Mouse (Mus musculus): Measurements from ENCODE around the gene Ncapd2. TPM values are rescaled to one million over a fixed set of nuclear protein-coding genes. Genes with fewer than 3 reads are reported as not detected.

Ncapd2 gene
- total and polyA plus RNA-seq, 3 experiments = 79.6 to 301 (median 147) TPM

DNA sequence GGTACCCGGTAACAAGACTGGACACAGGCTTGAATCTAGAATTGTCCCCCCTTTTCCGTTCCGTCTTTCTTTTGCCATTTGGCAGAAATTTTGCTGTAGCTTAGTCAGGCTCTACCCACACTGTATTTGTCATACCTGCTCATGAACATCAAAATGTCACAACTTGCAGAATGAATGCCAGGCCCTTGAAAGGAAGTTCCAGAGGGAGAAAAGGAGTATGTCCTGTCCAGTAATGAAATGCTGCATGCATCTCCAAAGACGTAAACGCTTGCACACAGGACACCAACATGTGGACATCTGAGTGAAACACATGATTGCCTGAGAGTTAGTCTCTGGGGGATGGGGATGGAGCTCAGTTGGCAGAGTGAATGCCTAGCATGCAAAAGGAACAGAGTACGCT lies 22.2 kb upstream of the Ncapd2 start:
- peaks cover 0 to 7% of the 10 kb centered on the region in 2 experiments for H3K36me3 ChIP-seq (replicated peaks in 1 of 2; ENCODE audit: control insufficient read depth in 1 of 2, insufficient read depth in 1 of 2, low read length in 1 of 2)
- peaks cover 7% of the 10 kb centered on the region for H3K9me3 ChIP-seq (replicated peaks; ENCODE audit: low read length)
- DNase-seq (ENCODE audit: extremely low read depth) = no peak
- no peak overlapping the region for H3K27ac ChIP-seq (ENCODE audit: insufficient read depth, low read depth)
- H3K4me1 ChIP-seq (ENCODE audit: control insufficient read depth in 1 of 2, insufficient read depth in 2 of 2) = peaks cover 0 to 9% of the 10 kb centered on the region in 2 experiments; a peak in 2 of 4 replicates
- H3K79me2 ChIP-seq (replicated peaks; ENCODE audit: control insufficient read depth, extremely low read depth, insufficient read depth, poor library complexity, severe bottlenecking) = no peaks in the 10 kb centered on the region
- H3K4me2 ChIP-seq (ENCODE audit: insufficient read depth, low read depth, poor library complexity, severe bottlenecking) = no peak overlapping the region
- TF ChIP-seq UBTF (IDR thresholded peaks at IDR 0.05; ENCODE audit: low read depth, low read length) (no peak), ZNF384 (IDR thresholded peaks at IDR 0.05; ENCODE audit: low read depth, low read length) (no peak), MXI1 (IDR thresholded peaks at IDR 0.05; ENCODE audit: low read depth, low read length) (no peak), E2F4 (IDR thresholded peaks at IDR 0.05; ENCODE audit: insufficient replicate concordance, low read depth, low read length) (no peak), POLR2A (IDR thresholded peaks at IDR 0.05; ENCODE audit: low read depth, low read length) (no peak), MYC (IDR thresholded peaks at IDR 0.05; ENCODE audit: low read depth, low read length) (no peak)
- dilution Hi-C loops (cut with MboI; ENCODE audit: extremely low pct_ligation_motif_present, extremely low pct_unique_long_range_greater_than_20kb, low sequenced_read_pairs) = no loop called here
- H3K4me3 ChIP-seq (replicated peaks in 1 of 3; ENCODE audit: low read depth in 2 of 3, low read length in 2 of 3, poor library complexity in 1 of 3) = no peak overlapping the region
- in situ Hi-C loops (cut with MboI; ENCODE audit: low pct_ligation_motif_present, low pct_unique_long_range_greater_than_20kb, low sequenced_read_pairs) = no loop called here
- no peak overlapping the region for H3K9ac ChIP-seq (ENCODE audit: insufficient read depth, low read depth)
- H3K27me3 ChIP-seq (replicated peaks) = peaks cover 37% of the 10 kb centered on the region

GRCm38 (mm10) chr6:125213129-125213528 lies 21.6 kb upstream of the Ncapd2 start:
- dilution Hi-C loops (cut with MboI; ENCODE audit: extremely low pct_ligation_motif_present, extremely low pct_unique_long_range_greater_than_20kb, low sequenced_read_pairs) (no loop called here), in situ Hi-C loops (cut with MboI; ENCODE audit: low pct_ligation_motif_present, low pct_unique_long_range_greater_than_20kb, low sequenced_read_pairs) (no loop called here)
- H3K79me2 ChIP-seq (replicated peaks; ENCODE audit: control insufficient read depth, extremely low read depth, insufficient read depth, poor library complexity, severe bottlenecking) = no peaks in the 10 kb centered on the region
- peaks cover 0 to 8% of the 10 kb centered on the region in 2 experiments; a peak in 2 of 4 replicates for H3K4me1 ChIP-seq (ENCODE audit: control insufficient read depth in 1 of 2, insufficient read depth in 2 of 2)
- H3K36me3 ChIP-seq (replicated peaks in 1 of 2; ENCODE audit: control insufficient read depth in 1 of 2, insufficient read depth in 1 of 2, low read length in 1 of 2) = peaks cover 0 to 5% of the 10 kb centered on the region in 2 experiments
- DNase-seq (ENCODE audit: extremely low read depth) = no peak
- H3K27ac ChIP-seq (ENCODE audit: insufficient read depth, low read depth) = no peak overlapping the region
- no peak overlapping the region for H3K9ac ChIP-seq (ENCODE audit: insufficient read depth, low read depth)
- no peak overlapping the region for H3K4me3 ChIP-seq (replicated peaks in 1 of 3; ENCODE audit: low read depth in 2 of 3, low read length in 2 of 3, poor library complexity in 1 of 3)
- TF ChIP-seq ETS1 (conservative IDR thresholded peaks at IDR 0.05; ENCODE audit: low read depth, low read length) (no peak), USF1 (IDR thresholded peaks at IDR 0.05; ENCODE audit: low read depth, low read length) (no peak), CHD1 (IDR thresholded peaks at IDR 0.05; ENCODE audit: low read depth, low read length) (no peak), MAX (IDR thresholded peaks at IDR 0.05; ENCODE audit: low read length) (no peak), E2F4 (IDR thresholded peaks at IDR 0.05; ENCODE audit: insufficient replicate concordance, low read depth, low read length) (no peak)
- no peak overlapping the region for H3K4me2 ChIP-seq (ENCODE audit: insufficient read depth, low read depth, poor library complexity, severe bottlenecking)
- H3K27me3 ChIP-seq (replicated peaks) = peaks cover 37% of the 10 kb centered on the region
- peaks cover 7% of the 10 kb centered on the region for H3K9me3 ChIP-seq (replicated peaks; ENCODE audit: low read length)

GRCm38 (mm10) chr6:125212621-125213020 lies 21.1 kb upstream of the Ncapd2 start:
- no peak overlapping the region for H3K4me3 ChIP-seq (replicated peaks in 1 of 3; ENCODE audit: low read depth in 2 of 3, low read length in 2 of 3, poor library complexity in 1 of 3)
- TF ChIP-seq HCFC1 (IDR thresholded peaks at IDR 0.05; ENCODE audit: low read depth, low read length) (no peak), EP300 (IDR thresholded peaks at IDR 0.05; ENCODE audit: low read length) (no peak), NRF1 (IDR thresholded peaks at IDR 0.05; ENCODE audit: low read depth, low read length) (no peak), JUND (conservative IDR thresholded peaks at IDR 0.05; ENCODE audit: low read depth, low read length) (no peak), ZNF384 (IDR thresholded peaks at IDR 0.05; ENCODE audit: low read depth, low read length) (no peak), KAT2A (IDR thresholded peaks at IDR 0.05; ENCODE audit: insufficient replicate concordance, low read length) (no peak), BHLHE40 (IDR thresholded peaks at IDR 0.05; ENCODE audit: low read depth, low read length) (no peak), UBTF (IDR thresholded peaks at IDR 0.05; ENCODE audit: low read depth, low read length) (no peak), ELF1 (IDR thresholded peaks at IDR 0.05; ENCODE audit: low read depth, low read length) (no peak), ZKSCAN1 (IDR thresholded peaks at IDR 0.05; ENCODE audit: borderline replicate concordance, low read depth, low read length) (no peak), MXI1 (IDR thresholded peaks at IDR 0.05; ENCODE audit: low read depth, low read length) (no peak)
- dilution Hi-C loops (cut with MboI; ENCODE audit: extremely low pct_ligation_motif_present, extremely low pct_unique_long_range_greater_than_20kb, low sequenced_read_pairs) (no loop called here), in situ Hi-C loops (cut with MboI; ENCODE audit: low pct_ligation_motif_present, low pct_unique_long_range_greater_than_20kb, low sequenced_read_pairs) (no loop called here)
- peaks cover 7% of the 10 kb centered on the region for H3K9me3 ChIP-seq (replicated peaks; ENCODE audit: low read length)
- no peaks in the 10 kb centered on the region for H3K36me3 ChIP-seq (replicated peaks in 1 of 2; ENCODE audit: control insufficient read depth in 1 of 2, insufficient read depth in 1 of 2, low read length in 1 of 2)
- no peak overlapping the region for H3K4me2 ChIP-seq (ENCODE audit: insufficient read depth, low read depth, poor library complexity, severe bottlenecking)
- H3K4me1 ChIP-seq (ENCODE audit: control insufficient read depth in 1 of 2, insufficient read depth in 2 of 2) = peaks cover 0 to 8% of the 10 kb centered on the region in 2 experiments; a peak in 2 of 4 replicates
- peaks cover 37% of the 10 kb centered on the region for H3K27me3 ChIP-seq (replicated peaks)
- DNase-seq (ENCODE audit: extremely low read depth) = no peak
- no peaks in the 10 kb centered on the region for H3K79me2 ChIP-seq (replicated peaks; ENCODE audit: control insufficient read depth, extremely low read depth, insufficient read depth, poor library complexity, severe bottlenecking)
- no peak overlapping the region for H3K27ac ChIP-seq (ENCODE audit: insufficient read depth, low read depth)
- no peak overlapping the region for H3K9ac ChIP-seq (ENCODE audit: insufficient read depth, low read depth)

All from CH12.LX (cell line).